Mouse (Mus musculus) mature B cell (primary cell): ENCODE results near the gene Gas2l3.

Experiments
- in situ Hi-C: fragments of 300-500 bp; cut with MboI; formaldehyde crosslinking; loops from 2 replicates; pipeline ENCODE4 v1.14.3; 2019

Gas2l3 gene

GRCm38 (mm10) chr10:89395823-89396222 is 47.9 kb downstream of the Gas2l3 start:
- in situ Hi-C loops: no loop called here

- in situ Hi-C loops: no loop called here
These were observed 48.4 kb downstream of the Gas2l3 start for GRCm38 (mm10) chr10:89395321-89395720.

DNA sequence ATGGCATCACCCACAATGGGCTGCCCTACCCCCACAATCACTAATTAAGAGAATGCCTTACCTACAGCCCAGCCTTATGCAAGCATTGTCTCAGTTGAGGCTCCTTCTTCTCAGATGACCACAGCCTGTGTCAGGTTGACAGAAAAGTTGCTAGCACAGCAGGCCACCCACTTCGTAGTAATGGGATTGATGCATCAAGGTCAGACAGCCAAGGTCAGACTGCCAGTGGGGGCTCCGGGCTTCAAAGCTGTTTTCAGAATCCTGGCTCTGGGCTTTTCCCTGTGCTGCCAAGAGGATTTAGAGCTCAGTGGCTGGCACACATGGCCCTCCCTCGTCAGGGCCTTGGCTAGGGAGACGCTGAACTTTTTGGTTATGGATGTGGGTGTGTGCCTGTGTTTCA is 51.1 kb downstream of the Gas2l3 start:
- in situ Hi-C loops: no loop called here

- in situ Hi-C loops: no loop called here
These were observed 52.1 kb downstream of the Gas2l3 start for GRCm38 (mm10) chr10:89391571-89392163.

DNA sequence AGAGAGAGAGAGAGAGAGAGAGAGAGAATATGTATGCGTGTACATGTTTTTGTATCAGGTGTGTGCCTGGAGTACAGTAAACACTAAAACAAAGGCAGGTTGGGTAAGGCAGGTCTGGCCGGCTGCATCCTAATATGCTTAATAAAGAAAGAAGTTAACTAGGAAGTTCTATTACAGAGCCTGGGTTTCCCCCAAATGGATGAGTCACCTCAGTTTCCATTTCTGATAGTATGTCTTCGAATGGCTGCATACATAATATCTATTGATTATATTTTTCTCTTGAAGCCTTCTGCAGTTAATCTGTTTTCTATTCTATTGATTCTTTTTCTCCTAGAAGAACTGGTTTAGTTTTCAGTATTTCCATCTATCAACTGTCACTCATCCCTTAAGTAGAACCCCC is 57.3 kb downstream of the Gas2l3 start:
- in situ Hi-C loops: no loop called here

GRCm38 (mm10) chr10:89383462-89383861 is 60.3 kb downstream of the Gas2l3 start:
- in situ Hi-C loops: no loop called here

GRCm38 (mm10) chr10:89377750-89378149 is 66.0 kb downstream of the Gas2l3 start:
- in situ Hi-C loops: no loop called here

GRCm38 (mm10) chr10:89370051-89370450 is 73.7 kb downstream of the Gas2l3 start:
- in situ Hi-C loops: no loop called here

GRCm38 (mm10) chr10:89358933-89359332 is 84.8 kb downstream of the Gas2l3 start:
- in situ Hi-C loops: no loop called here
